Mouse (Mus musculus) hindbrain, postnatal 0 days (tissue): ENCODE measurements around the gene Shld1. TPM values are rescaled to one million over a fixed set of nuclear protein-coding genes. Genes with fewer than 3 reads are reported as not detected.
A peak's percentile ranks its signal among the peaks of the same experiment; 100 is the strongest.

Source experiments
- ATAC-seq: fragments of 200-750 bp; cut with Nextera tagmentation; 2 replicates; pipeline ENCODE4 v1.8.0; 2017; ENCODE audit warnings: mild to moderate bottlenecking, moderate TSS enrichment, moderate library complexity
- DNase-seq: peaks from one replicate; pipeline ENCODE4 v3.0.0-alpha.2; 2015; ENCODE audit warnings: low spot score
- H3K27ac ChIP-seq: fragments of 300-500 bp; sonication (generic); 2 replicates; pipeline ENCODE4 v1.5.1; 2014; ENCODE audit warnings: mild to moderate bottlenecking
- H3K27me3 ChIP-seq: fragments of 300-500 bp; sonication (generic); 2 replicates; pipeline ENCODE4 v1.6.1; 2014; ENCODE audit warnings: low read length, mixed read lengths; ENCODE audit not compliant: insufficient read depth
- H3K36me3 ChIP-seq: fragments of 300-500 bp; sonication (generic); 2 replicates; pipeline ENCODE4 v1.6.1; 2014; ENCODE audit warnings: low read length, mixed read lengths; ENCODE audit not compliant: insufficient read depth
- H3K4me1 ChIP-seq: fragments of 300-500 bp; sonication (generic); 2 replicates; pipeline ENCODE4 v1.6.1; 2014; ENCODE audit warnings: antibody characterized with exemption, low read length, mixed read lengths; ENCODE audit not compliant: insufficient read depth
- H3K4me2 ChIP-seq: fragments of 300-500 bp; sonication (generic); 2 replicates; pipeline ENCODE4 v1.6.1; 2014; ENCODE audit warnings: low read depth, mild to moderate bottlenecking, low read length, moderate library complexity, mixed read lengths
- H3K4me3 ChIP-seq: fragments of 300-500 bp; sonication (generic); 2 replicates; pipeline ENCODE4 v1.5.1; 2014; ENCODE audit warnings: low read length
- H3K9ac ChIP-seq: fragments of 300-500 bp; sonication (generic); replicated peaks from 2 replicates; pipeline ENCODE4 v1.6.1; 2014; ENCODE audit warnings: mild to moderate bottlenecking, low read length, moderate library complexity, mixed read lengths
- H3K9me3 ChIP-seq: fragments of 300-500 bp; sonication (generic); 2 replicates; pipeline ENCODE4 v1.6.1; 2016; ENCODE audit warnings: low read length, mixed read lengths
- CTCF ChIP-seq: IDR thresholded peaks from 2 replicates; pipeline ENCODE4 v1.5.1; 2016; ENCODE audit warnings: antibody characterized with exemption, control low read depth, low read depth
- WGBS: fragments of 180-500 bp; shearing (Covaris S2); extraction: QIAGEN DNeasy Blood & Tissue Kit; methylation state at CpG from one replicate; pipeline ENCODE4 v1.1.7; 2014; 5-methylcytosine and 5-hydroxymethylcytosine counted together
- polyA plus RNA-seq: library from polyadenylated mRNA; unstranded; fragments of >200 nt; fragmentation: Nextera tagmentation; extraction: Ambion mirVana; gene quantifications from 2 replicates; pipeline ENCODE4 v1.2.1, GENCODE M21; 2015
- total RNA-seq: library from RNA; depleted of rRNA; stranded (reverse); fragments of >200 nt; gene quantifications from 2 replicates; pipeline ENCODE4 v1.2.3, GENCODE M21; 2014

The Shld1 gene
- total and polyA plus RNA-seq, 2 experiments from 2014 or later: 16.7 to 17.8 TPM

GRCm38 (mm10) chr2:132720921-132721566 is 34.3 kb downstream of the Shld1 start:
- no peak for TF ChIP-seq CTCF
- Histone ChIP-seq H3K4me3 (no peak overlapping the region), H3K36me3 (no peaks in the 10 kb centered on the region), H3K9me3 (no peaks in the 10 kb centered on the region), H3K9ac (no peak overlapping the region), H3K4me2 (no peak overlapping the region), H3K27me3 (no peaks in the 10 kb centered on the region), H3K27ac (peak overlapping the region; percentile 46; the same call in 1 of the 2 replicates), H3K4me1 (peaks cover 9% of the 10 kb centered on the region; the same call in 1 of the 2 replicates)
- WGBS: 30% methylated on average over 9 of the region's 9 CpGs
- peak; percentile 43 for ATAC-seq
- peak; percentile 58 for DNase-seq

GRCm38 (mm10) chr2:132721844-132722243 is 35.1 kb downstream of the Shld1 start:
- no peak overlapping the region for H3K9ac ChIP-seq
- H3K4me1 ChIP-seq: peaks cover 9% of the 10 kb centered on the region; the same call in 1 of the 2 replicates
- no peak overlapping the region for H3K4me3 ChIP-seq
- H3K27me3 ChIP-seq: no peaks in the 10 kb centered on the region
- ATAC-seq (no peak), DNase-seq (no peak)
- H3K9me3 ChIP-seq: no peaks in the 10 kb centered on the region
- no peak overlapping the region for H3K4me2 ChIP-seq
- no peaks in the 10 kb centered on the region for H3K36me3 ChIP-seq
- TF ChIP-seq CTCF: no peak
- WGBS: 97% methylated on average over 2 of the region's 2 CpGs
- H3K27ac ChIP-seq: no peak overlapping the region

DNA sequence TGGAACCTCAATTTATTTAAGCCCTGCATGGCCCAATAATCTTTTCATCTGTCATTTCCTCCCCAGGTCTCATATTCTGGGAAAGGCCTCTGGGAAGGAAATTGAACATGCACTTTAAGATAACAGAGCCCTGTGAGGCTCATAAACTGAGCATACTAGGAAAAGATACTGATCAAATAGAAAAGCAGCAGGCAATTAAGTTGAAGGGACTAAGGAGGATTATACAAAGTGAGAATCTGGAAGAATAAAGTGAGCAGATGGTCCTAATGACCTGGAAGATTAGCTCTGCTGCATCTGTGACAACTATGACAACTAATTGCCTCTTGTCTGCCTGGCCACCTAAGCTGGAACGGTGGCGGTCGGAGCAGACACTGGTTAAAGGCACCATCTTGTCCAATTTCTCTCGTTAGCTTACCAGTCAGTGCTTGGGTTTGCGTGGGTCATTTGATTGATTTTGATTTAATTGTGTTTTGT is 37.3 kb downstream of the Shld1 start:
- Histone ChIP-seq H3K36me3 (no peaks in the 10 kb centered on the region), H3K4me3 (no peak overlapping the region), H3K9ac (no peak overlapping the region), H3K27me3 (no peaks in the 10 kb centered on the region), H3K9me3 (no peaks in the 10 kb centered on the region), H3K4me2 (no peak overlapping the region), H3K4me1 (peaks cover 9% of the 10 kb centered on the region; the same call in 1 of the 2 replicates), H3K27ac (no peak overlapping the region)
- ATAC-seq (peak; percentile 61), DNase-seq (peak; percentile 72)
- WGBS: 39% methylated on average over 5 of the region's 5 CpGs
- no peak for TF ChIP-seq CTCF

GRCm38 (mm10) chr2:132724561-132724960 is 37.8 kb downstream of the Shld1 start:
- no peaks in the 10 kb centered on the region for H3K27me3 ChIP-seq
- TF ChIP-seq CTCF: no peak
- no peaks in the 10 kb centered on the region for H3K9me3 ChIP-seq
- 81% methylated on average over 7 of the region's 7 CpGs for WGBS
- H3K36me3 ChIP-seq: no peaks in the 10 kb centered on the region
- no peak overlapping the region for H3K27ac ChIP-seq
- no peak overlapping the region for H3K9ac ChIP-seq
- DNase-seq (no peak), ATAC-seq (no peak)
- H3K4me2 ChIP-seq: no peak overlapping the region
- H3K4me3 ChIP-seq: no peak overlapping the region
- peaks cover 9% of the 10 kb centered on the region; the same call in 1 of the 2 replicates for H3K4me1 ChIP-seq

DNA sequence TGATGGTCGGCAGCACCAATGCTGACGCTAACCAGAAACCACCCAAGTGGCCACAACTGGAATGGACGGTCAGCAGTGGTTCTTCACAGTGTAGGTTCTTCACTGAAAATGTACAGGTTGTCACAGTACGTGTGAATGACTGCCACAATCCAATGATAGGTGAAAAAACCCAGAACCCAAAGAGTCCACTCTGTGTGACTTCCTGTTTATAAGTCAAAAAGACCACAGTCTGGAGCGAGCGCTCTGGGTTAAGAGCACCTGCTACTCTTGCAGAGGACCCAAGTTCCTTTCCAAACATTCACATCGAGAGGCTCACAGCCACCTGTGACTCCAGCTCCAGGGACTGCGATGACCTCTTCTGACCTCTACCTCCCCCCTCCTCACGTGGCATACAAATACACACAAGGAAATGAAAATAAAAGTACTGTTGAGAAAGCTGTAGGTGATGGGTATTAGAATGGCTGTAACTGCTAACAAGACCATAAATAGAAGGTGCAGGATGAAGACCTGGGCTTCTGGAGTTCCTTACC is 38.7 kb downstream of the Shld1 start:
- H3K4me3 ChIP-seq: no peak overlapping the region
- H3K9ac ChIP-seq: no peak overlapping the region
- no peak for TF ChIP-seq CTCF
- no peak for ATAC-seq
- WGBS: 86% methylated on average over 9 of the region's 9 CpGs
- H3K9me3 ChIP-seq: no peaks in the 10 kb centered on the region
- no peak overlapping the region for H3K4me2 ChIP-seq
- peaks cover 9% of the 10 kb centered on the region; the same call in 1 of the 2 replicates for H3K4me1 ChIP-seq
- H3K36me3 ChIP-seq: no peaks in the 10 kb centered on the region
- H3K27ac ChIP-seq: no peak overlapping the region
- H3K27me3 ChIP-seq: no peaks in the 10 kb centered on the region
- no peak for DNase-seq

DNA sequence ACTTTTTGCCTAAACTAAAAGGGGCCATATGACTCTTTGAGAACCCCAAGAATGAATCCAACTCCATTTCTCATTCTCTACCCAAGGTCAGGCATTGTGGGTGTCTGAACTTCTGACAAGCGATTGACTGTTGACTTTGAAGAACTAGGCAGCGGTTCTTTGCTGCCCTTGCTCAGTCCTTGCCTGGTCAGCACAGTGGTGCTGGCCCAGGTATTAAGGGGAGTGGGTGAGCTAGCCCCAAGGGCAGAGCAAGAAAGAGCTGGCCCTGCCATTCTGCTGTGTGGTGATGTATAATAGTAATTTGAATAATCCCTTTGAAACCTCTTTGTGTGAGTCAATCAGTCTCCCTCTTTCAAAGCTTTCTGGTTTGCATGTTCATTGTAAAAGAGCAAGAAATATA is 39.4 kb downstream of the Shld1 start:
- 86% methylated on average over 2 of the region's 2 CpGs for WGBS
- Histone ChIP-seq H3K4me1 (peaks cover 7% of the 10 kb centered on the region; the same call in 1 of the 2 replicates), H3K4me3 (no peak overlapping the region), H3K36me3 (no peaks in the 10 kb centered on the region), H3K27ac (no peak overlapping the region), H3K4me2 (no peak overlapping the region), H3K9me3 (no peaks in the 10 kb centered on the region), H3K27me3 (no peaks in the 10 kb centered on the region), H3K9ac (no peak overlapping the region)
- DNase-seq (no peak), ATAC-seq (no peak)
- no peak for TF ChIP-seq CTCF

- TF ChIP-seq CTCF: no peak
- H3K9ac ChIP-seq: no peak overlapping the region
- no peaks in the 10 kb centered on the region for H3K36me3 ChIP-seq
- WGBS: 71% methylated on average over 5 of the region's 5 CpGs
- H3K4me1 ChIP-seq: no peaks in the 10 kb centered on the region
- no peak overlapping the region for H3K4me2 ChIP-seq
- no peak for ATAC-seq
- H3K4me3 ChIP-seq: no peak overlapping the region
- H3K9me3 ChIP-seq: no peaks in the 10 kb centered on the region
- H3K27me3 ChIP-seq: no peaks in the 10 kb centered on the region
- H3K27ac ChIP-seq: no peak overlapping the region
- DNase-seq: no peak
These were observed 46.2 kb downstream of the Shld1 start for GRCm38 (mm10) chr2:132732940-132733339.
